Mouse (Mus musculus): ENCODE results near the gene Erfe.

GRCm38 (mm10) chr1:91344001-91344400 lies 22.2 kb upstream of the Erfe start:
- TF ChIP-seq POLR2A (IDR thresholded peaks at IDR 0.05; ENCODE audit: control insufficient read depth, extremely low read depth, insufficient read depth, low read length, poor library complexity) (no peak), CTCF (IDR thresholded peaks at IDR 0.05; ENCODE audit: borderline replicate concordance, control insufficient read depth, extremely low read depth, insufficient read depth, low read length, poor library complexity) (no peak)
